Mouse (Mus musculus) testis, postnatal 10 days (tissue): ENCODE data around the gene Hoxb6.
A peak's percentile ranks its signal among the peaks of the same experiment; 100 is the strongest.

Source experiments
- DNase-seq: peaks from one replicate; pipeline ENCODE4 v3.0.0; 2021; ENCODE audit warnings: low spot score

Hoxb6 gene

DNA sequence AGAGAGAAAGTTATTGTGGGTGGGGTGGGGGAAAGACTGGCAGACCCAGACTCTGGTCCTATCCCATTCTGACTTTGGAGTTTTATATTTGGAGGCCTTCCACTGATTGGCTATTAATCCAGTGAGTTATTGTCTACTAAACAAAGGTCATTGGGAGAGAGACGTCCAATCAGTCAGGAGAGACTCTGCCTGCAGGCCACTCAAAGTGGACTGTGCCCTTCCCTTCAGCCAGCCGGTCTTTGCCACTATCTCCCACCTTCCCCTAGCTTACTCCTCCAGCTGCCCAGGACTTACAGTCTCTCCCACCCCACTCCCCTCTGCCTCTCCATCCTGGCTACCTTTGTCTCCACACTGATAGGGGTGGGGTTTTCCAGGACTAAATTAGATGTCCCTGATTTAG lies 44.3 kb downstream of the Hoxb6 start:
- no peak for DNase-seq

DNA sequence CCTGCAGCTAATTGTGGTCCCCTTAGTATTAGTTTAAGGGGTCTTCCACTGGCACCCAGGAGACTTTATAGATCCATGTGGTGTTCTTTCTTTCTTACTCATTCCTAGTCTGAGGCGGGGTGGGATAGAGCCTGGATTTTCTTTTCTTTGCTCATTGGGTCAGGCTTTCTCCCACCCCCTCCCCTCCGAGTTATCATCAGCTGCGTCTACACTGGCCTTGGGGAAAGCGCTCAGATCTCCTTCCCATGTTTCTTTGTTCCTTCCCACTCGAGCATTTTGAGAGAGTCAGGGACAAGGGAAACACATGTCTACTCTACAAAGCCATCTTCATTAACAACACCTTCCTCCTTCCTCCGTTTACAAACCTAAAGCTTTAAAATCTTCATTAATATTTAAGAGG lies 44.8 kb downstream of the Hoxb6 start:
- DNase-seq, result no peak

DNA sequence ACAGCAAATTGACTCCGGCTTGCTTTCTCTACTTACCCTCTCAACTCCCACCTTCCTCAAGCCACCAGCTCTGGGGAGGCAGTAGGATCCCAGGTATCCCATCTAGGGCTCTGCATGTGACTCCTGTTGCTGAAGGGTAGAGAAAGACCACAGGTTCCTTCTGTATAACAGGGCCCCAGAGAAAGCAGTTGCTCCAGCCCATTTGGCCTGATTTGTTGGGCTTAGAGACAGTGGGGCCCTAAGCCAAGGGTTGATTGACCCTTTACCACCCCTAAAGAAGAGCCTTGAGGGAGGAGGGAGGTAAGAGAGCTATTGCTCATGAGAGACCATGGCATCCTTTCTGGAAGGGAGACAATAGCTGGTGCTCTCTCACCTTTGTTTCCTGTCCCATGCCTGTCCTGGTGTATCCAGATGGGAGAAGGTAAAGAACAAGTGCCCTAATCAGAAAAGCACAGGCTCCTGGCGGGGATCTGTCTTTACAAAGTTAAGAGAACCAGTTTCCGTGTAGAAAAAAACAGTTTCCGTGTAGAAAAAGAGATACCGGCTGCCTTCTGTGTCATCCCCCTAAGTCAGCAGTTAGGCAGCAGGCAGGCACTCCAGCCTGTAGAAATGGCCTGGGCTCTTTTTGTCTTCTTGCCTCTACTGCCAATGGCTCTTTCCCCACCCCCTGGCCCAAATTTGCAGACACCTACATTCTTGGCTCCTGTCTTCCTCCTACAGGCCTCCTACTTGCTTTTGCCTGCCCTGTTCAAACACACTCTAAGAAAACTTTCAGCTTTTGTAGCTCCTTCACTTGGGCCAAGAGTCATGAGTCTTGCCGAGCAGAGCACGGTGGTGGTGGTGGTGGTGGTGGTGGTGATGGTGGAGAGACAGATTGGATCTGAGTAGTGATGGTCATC lies 46.9 kb downstream of the Hoxb6 start:
- DNase-seq, result no peak

DNA sequence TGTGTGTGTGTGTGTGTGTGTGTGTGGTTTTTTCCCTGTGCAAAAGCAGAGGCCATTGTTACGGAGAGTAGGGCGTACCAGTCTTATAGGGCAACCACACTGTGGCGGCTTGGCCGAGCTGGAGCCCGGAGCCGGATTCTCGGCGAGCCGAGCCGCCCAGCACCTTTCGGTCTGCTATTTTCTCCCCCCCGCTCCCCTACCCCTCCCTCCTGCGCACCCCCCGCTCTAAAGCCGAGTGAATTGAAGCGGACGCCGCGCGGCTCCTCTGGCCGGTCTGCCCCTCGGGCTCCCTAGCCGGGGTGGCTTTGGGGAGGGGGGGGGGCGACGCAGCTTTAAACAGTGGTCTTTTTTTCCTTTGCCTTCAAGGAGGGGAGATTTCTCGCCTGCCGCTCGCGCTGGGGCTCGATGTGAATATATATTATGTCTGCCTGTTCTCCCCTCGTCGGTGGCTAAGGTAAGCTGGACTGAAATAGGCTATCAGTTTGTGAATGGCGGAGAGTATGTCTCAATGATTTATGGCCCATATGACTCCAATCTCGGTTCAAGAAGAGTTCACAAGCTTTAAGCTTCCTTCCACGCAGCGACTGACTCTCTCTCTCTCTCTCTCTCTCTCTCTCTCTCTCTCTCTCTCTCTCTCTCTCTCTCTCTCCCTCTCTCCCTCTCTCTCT lies 48.6 kb downstream of the Hoxb6 start:
- no peak for DNase-seq

DNA sequence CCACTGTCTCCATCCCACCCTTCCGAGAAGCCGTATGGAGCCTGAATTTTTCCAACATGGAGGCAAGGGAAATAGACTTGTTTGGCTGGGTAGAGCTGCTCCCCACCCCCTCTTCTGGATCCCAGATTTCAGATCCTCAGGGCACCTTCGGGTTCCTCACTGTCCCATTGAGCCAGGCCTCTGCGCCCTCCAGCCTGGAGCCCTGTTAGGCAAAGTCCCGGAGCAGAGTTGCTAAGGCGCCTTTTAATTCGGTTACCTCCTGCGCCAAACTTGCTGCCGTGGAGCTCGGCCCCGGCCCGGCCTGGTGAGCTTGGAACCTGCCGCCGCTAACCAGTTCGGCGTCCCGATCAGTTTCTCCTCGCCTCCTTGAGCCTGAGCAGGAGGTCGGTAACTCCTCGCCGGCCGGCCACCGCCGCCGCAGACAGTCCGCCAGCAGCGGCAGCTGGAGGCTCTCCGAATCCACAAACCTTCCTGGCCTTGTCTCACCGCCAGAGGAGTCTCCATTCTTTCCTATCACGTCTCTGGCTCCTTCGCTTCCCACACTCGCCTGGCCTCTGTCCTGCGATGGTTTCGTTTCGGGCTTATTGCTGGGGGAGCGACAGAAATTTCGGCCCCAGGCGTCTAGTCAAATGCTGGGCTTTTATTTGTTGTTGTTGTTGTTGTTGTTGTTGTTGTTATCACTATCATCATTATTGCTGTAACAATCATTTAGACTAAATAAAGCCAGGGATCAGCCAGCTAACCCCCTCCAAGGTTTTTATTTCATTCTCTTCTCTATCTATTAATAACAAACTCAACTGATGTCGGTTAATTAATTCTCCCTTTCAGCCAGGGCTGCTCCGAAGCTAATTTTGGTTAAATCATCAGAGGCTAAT lies 49.7 kb downstream of the Hoxb6 start:
- DNase-seq, result peak; percentile 62

DNA sequence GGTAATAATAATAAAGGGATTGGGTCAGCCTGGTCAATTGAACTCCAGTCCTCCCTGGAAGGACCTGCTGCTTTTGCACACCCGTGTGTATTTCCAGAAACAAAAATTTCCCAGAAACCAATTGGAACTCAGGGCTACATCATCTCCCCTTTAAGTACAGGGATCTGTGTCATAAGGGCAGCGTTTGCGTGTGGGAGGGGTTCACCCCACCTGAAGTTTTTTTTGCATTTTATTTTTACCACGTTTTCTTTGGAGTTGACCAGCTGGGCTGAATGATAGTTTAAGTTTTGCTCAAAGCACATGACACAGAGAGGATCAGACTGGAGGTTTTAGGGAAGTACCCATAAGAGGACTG lies 50.3 kb downstream of the Hoxb6 start:
- DNase-seq, result no peak

DNA sequence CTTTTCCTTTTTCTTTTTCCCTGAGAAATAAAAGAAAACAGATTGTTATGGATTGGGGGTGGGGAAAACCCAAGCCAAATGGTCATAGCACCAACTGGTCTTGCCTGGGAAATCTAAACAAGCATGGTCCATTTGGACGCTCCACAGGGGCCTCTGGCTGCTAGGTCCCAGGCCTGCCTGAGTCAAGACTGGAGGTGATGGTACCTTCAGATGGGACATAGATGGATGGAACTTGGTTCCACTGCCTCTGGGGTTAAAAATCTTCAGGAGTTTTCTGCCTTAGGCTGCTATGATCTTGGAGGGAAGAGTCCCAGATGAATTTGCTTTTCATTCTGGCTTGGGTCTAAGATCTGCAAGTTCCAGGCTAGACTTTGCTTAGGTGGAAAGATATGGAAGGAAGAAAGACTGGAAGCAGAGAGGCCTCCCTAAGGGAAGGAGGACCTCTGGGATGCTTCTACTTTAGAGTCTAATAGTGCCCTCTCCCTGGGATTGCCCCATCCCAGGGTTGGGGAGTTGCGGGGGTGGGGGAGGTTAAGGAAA lies 51.0 kb downstream of the Hoxb6 start:
- no peak for DNase-seq

DNA sequence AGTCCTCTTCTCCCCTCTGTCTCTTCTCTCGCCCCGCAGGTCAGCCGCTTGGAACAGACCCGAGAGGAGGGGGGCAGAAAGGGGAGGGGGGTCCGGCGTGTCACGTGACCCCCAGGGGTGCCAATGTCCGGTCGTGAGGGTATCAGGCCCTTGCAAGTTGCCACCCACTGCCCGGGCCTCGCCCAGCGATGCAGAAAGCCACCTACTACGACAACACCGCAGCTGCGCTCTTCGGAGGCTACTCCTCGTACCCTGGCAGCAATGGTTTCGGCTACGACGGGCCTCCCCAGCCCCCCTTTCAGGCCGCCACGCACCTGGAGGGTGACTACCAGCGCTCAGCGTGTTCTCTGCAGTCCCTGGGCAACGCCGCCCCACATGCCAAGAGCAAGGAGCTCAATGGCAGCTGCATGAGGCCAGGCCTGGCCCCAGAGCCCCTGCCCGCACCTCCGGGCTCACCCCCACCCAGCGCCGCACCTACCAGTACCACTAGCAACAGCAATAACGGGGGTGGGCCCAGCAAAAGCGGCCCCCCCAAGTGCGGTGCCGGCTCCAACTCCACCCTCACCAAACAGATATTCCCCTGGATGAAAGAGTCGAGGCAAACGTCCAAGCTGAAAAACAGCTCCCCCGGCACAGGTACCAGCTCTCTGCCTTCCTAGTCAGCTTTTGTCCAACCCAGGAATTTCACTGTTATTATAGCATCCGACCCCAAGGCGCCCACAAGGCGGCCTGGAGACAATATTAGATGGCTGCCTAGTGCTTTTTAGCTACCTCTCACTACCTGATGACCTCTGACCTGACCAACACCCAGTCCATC lies 52.0 kb downstream of the Hoxb6 start:
- no peak for DNase-seq

DNA sequence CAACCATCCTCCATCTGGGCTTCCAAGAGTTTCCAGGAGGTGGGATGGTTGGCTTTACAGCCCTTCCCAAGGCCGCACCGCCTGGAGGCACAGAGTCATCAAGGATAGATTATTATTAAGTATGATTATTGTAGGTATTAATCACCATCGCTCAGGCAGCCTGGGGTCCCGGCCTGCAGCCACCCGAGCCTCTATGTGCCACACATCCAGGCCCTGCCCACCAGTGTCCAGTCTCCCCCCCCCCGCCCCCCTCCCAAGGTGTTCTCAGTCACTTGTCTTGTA lies 52.5 kb downstream of the Hoxb6 start:
- DNase-seq, result no peak

DNA sequence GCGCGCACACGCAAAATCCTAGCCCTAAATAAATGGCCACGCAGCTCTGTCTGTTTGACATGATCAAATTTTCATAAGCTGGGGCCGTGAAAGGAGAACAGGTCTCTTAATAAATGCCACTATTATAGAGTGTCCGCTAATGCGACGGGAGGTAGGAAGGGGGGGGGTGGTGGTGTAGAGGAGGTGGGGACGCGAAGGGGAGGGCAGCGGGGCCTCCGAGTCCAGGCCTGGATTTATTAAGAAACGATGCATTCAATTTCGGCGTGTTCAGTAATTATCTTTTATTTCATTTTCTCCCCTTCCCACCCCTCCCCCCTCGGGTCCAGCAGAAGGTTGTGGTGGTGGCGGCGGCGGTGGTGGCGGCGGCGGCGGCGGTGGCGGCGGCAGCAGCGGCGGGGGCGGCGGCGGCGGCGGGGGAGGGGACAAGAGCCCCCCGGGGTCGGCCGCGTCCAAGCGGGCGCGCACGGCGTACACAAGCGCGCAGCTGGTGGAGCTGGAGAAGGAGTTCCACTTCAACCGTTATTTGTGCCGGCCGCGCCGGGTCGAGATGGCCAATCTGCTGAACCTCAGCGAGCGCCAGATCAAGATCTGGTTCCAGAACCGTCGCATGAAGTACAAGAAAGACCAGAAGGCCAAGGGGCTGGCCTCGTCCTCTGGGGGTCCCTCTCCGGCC lies 53.1 kb downstream of the Hoxb6 start:
- DNase-seq, result no peak

DNA sequence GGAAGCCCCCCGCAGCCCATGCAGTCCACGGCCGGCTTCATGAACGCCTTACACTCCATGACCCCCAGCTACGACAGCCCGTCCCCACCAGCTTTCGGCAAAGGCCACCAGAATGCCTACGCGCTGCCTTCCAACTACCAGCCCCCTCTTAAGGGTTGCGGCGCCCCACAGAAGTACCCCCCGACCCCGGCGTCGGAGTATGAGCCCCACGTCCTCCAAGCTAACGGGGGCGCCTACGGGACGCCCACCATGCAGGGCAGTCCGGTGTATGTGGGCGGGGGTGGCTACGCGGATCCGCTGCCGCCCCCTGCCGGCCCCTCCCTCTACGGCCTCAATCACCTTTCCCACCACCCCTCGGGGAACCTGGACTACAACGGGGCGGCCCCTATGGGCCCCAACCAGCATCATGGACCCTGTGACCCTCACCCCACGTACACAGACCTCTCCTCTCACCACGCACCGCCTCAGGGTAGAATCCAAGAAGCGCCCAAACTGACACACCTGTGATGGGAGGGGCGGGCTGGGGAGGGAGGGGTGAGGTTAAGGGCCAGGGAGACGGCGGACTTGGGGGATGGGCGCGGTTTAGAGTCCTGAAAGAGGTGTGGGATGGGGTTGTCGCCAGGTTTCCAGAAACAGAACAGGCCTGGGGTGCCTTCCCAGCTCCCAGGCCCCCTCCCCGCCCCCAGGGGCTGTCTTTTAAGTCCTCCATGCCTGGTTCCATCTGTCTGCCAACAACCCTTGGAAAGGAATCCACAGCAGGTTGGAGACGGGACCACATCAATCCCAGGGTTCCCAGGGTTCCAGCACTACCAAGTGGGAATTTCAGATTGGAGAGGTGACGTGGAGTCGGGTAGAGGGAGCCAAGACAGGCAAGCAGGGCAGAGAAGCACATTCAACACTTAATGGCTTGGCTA lies 53.9 kb downstream of the Hoxb6 start:
- no peak for DNase-seq

DNA sequence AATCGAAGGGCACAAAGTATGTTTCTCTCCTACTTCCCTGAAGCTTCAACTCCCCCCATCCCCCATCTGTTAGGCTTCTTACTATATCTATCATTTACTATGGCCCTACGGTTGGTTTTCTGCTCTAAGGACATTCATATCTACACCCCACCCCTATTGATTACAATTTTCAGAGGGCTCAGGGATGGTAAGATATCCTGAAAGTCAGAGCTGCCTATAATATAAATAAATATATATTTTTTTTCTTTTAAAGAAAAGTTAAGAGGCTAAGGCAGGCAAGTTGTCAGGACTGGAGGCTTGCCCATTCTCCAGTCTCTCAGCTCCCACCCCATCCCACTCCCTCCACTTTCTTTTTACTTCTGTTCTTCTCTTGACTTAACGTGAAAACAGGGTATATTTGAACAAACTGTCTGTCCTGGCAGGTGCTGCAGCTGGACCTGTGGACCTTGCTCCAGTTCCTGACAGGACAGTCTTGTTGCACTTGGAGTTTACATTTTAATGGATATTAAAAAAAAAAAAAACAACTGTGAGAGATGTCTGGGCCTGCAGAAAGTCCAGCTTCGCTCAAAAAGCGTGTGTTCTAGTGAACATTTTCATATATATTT lies 54.7 kb downstream of the Hoxb6 start:
- DNase-seq, result no peak

DNA sequence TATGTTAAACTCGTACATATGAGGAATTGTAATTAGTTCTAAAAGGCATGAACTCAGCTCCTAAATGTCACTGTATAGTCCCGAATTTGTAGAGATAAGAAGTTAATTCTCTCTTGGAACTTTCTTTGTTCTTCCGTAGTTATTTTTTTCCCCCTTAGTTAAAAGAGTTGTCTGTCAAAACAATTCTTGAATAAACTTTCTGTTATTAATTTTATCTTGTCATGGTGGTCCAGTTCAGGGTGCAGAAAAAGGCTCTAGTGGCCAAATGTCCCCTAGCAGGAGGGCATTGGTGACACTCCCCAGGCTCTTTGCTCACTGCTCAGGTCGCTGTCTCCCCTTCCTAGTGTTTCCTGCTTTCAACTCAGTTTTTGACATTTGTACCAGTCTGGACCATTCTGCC lies 55.4 kb downstream of the Hoxb6 start:
- DNase-seq, result no peak

DNA sequence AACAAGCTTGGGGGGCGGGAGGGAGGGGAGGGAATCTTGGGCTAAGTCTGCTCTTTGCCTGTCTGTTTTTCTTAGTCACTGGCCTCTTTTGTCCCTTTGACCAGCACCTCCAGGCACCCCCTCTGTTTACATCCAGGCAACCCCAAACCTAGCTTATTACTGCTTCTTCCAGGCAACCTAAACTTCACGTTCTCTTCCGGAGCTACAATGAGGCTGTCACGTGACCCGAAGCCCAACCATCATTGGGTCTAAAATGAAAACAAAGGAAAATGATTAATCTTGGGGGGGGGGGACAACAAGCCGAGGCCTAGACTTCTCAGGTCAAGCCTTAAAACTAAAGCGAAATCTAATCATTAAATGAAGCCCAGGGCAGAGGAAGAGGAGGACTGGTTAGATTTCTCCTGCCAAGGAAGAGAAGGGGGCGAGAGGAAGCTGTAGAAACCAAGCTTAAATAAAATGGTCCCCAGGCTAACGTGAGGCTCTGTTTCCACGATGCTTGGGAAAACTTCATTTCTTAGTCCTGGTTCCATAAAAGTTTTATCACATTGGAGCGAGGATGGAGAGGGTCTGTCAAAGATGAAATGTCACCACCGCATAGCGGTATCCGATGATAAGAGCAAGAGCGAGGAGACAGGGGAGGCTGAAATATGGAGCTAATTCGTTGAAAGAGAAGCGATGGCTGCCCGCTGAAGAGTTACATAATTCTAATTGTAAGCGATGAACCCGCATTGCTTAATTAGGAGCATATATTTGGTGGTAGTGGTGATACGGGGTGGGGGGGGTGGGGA lies 56.1 kb downstream of the Hoxb6 start:
- no peak for DNase-seq

DNA sequence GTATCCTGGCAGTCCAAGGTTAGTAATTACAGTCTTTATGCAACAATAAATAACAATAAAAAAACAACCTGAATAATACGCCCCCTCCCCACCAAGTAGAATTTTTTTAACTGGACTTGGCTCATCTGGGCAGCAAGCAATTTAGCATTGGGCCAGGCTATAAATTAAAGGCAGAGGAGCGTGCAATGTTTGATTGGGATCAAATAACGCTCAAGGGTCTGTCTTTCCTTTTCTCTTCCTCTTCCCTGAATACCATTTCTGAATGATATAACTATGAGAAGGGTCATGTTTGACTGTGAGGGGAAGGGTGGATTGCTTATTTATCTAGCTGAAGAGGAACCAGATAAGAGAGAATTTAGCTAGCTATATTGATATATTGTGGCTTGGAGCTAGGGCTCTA lies 56.7 kb downstream of the Hoxb6 start:
- DNase-seq, result no peak

DNA sequence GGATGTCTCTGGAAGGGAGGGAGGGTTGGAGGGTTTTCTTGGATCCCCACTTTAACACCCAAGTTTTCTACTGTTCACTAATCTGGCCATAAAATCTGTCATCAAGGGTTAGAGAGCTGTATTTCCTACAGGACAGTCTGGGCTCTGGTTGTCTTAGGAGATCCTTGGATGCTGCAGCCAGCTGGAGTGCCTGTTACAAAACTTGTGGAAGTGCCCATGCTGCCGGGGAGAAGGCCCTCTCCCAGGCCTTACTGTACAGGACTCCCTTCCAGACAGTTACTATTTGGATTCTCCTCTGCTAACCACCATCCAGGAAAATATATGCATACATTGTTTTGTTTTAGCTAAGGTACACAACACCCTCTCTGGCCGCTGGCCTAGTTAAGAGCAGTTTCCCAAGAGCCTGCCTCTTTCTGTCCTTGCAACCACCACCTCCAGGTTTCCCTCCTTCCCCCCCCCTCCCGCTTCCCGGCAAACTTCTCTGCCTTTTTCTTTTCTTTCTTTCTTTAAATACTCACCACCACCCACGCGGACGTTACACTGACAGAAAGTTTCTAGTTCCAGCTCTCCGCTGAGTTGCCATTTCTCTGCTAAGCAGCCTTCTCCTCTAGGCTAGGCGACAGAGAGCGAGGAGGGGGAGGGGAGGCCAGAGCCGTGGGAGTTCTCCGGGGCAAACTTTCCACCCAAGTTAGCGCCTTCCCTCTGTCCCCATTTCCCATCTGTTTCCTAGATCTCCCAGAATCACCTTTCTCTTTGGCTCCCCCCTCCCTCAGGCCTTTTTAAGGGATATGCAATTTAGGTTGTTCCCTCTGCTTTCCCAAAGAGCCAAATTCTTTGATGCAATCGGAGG lies 57.4 kb downstream of the Hoxb6 start:
- no peak for DNase-seq

DNA sequence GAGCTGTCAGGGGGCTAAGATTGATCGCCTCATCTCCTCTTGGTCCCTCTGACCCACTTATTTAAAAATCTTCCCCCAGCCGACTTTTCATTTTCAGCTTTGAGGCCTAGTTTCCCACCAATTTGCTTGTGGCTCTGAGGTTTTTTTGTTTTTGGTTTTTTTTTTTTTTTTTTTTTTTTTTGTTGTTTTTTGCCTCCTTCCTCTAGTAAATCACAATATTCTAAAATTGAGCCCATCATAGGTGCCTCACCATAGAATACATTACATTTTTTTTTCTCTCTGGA lies 58.0 kb downstream of the Hoxb6 start, which contains the start of gene Hoxb2:
Gene Hoxb2 (plus strand): TSS at position 185 of the 284 bp plus-strand sequence.
- DNase-seq, result no peak

DNA sequence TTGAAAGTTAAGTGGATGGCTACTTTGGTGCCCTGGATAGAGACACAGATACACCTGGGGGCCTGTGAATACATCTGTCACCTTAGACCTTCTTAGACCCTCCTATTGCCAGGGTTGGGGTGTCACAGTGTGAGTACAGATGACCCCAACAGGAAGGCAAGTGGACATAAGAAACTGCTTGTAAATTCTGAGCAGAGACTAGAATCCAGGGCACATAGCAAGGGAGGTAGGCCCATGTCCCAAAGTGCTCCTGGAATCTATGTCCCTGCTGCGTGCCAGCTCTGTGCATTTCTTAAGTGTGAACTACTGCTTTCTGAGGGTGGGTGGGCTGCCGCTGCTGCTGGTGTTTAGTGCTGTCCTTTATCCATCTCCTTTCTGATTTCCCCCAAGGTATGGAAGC lies 58.5 kb downstream of the Hoxb6 start:
- no peak for DNase-seq
